Mouse (Mus musculus) heart, adult 2 months (tissue): Measurements from ENCODE around the gene Cuedc2.

Experiments
- CTCF ChIP-seq: fragments of 200-600 bp; IDR thresholded peaks from 2 replicates; pipeline ENCODE4 v1.8.1; 2022; ENCODE audit warnings: antibody characterized with exemption, mild to moderate bottlenecking, moderate library complexity
- EP300 ChIP-seq: fragments of 200-500 bp; IDR thresholded peaks from 2 replicates; pipeline ENCODE4 v1.6.1; 2011; ENCODE audit warnings: low read depth, low read length, control low read depth; ENCODE audit not compliant: insufficient read depth
- POLR2A ChIP-seq: fragments of 200-500 bp; IDR thresholded peaks from 2 replicates; pipeline ENCODE4 v1.6.1; 2011; ENCODE audit warnings: mild to moderate bottlenecking, low read depth, low read length, control low read depth; ENCODE audit not compliant: insufficient read depth

DNA sequence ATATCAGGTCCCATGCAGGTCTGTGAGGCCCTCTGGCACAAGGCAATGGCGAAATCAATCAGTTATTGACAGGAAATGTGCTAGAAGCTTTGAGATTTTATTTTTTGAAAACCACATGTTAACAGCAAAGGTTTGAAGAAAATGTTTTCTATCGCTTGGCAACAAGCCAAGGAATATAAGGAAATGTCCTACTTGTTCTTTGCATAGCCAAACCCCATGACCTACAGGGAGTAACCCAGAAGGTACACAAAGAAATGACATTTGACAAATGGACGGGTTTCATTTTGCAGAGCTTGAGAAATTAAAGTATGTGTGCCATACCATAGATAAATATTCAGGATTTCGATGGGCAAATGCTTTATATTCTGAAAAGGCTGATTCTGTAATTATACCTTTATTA is 41.6 kb downstream of the Cuedc2 start:
- no peak for TF ChIP-seq CTCF
- TF ChIP-seq POLR2A, result no peak
- no peak for TF ChIP-seq EP300
